Mouse (Mus musculus) liver, adult 2 months (tissue): ENCODE measurements around the gene Pick1.

ENCODE experiments used
- CTCF ChIP-seq: fragments of 200-500 bp; IDR thresholded peaks from 2 replicates; pipeline ENCODE4 v1.5.1; 2011; ENCODE audit warnings: low read depth, low read length, control low read depth
- POLR2A ChIP-seq: fragments of 200-500 bp; IDR thresholded peaks from 2 replicates; pipeline ENCODE4 v1.6.1; 2011; ENCODE audit warnings: low read length, control low read depth; ENCODE audit not compliant: insufficient read depth; ENCODE audit errors: extremely low read depth

- TF ChIP-seq CTCF = peak; percentile 89
- TF ChIP-seq POLR2A = no peak
Measured at GRCm38 (mm10) chr15:79224685-79225084, 4.3 kb upstream of the Pick1 start.
